9 mouse cellular contexts compared by ENCODE assay signal in the genomic region with DNA sequence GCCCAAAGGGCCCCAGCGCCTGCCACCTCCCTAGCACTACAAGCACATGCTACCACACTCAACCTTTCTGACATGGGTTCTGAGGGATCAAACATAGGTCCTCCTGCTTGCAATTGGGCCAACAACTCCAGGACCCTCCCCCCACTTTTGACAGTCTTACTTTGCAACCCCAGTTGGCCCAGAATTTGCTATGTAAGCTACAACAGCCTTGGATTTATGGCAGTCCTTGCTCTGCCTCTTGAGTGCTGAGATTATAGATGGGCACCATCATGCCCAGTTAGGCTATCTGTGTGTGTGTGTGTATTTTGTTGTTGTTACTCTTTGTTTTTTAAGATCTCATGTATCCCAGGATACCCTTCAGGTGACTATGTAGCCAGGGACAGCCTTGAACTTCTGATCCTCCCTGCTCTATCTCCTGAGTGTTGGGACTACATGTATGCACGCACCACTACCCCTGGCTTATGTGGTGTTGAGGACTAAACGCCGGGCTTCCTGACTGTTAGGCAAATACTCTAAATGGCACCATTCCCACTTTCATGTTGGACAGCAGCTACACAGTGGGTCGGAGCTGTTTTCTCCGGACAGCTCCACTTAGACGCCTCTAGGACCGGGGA. TPM values are rescaled to one million over a fixed set of nuclear protein-coding genes. Genes with fewer than 3 reads are reported as not detected.
DNase-seq lines count a peak whose midpoint lies in the region; ATAC-seq and TF ChIP-seq lines count a peak whose summit lies in the region.
"Had no signal": no experiment of that assay in that cellular context is flagged by ENCODE, and none has a peak within 500 bp of the region (broad histone marks: within the 10 kb centered on the region; RNA-seq: fewer than 3 reads in every experiment).

No protein-coding gene starts in this region.

- intact Hi-C loops in heart, adult 2 months (cut with DNase I): loop anchor here (10.0 kb wide), 1 partner anchor 415 kb away; the partner anchor contains the start of gene Mafk
- intact Hi-C loops in heart, postnatal 36 days (cut with DNase I): no loop called here

- no peak for TF ChIP-seq EP300 in heart, adult 2 months (IDR thresholded peaks at IDR 0.05; ENCODE audit: insufficient read depth, low read depth, low read length)

- TF ChIP-seq POLR2A in heart, adult 2 months (IDR thresholded peaks at IDR 0.05; ENCODE audit: insufficient read depth, low read depth, low read length): no peak; the same call in 1 of the 2 replicates

- H3K36me3 ChIP-seq in heart, adult 2 months (ENCODE audit: control insufficient read depth, insufficient read depth, low read length): peaks cover 2% of the 10 kb centered on the region; the same call in 1 of the 2 replicates
- H3K36me3 ChIP-seq in ES-E14 (ENCODE audit: control insufficient read depth, insufficient read depth, low read length, poor library complexity, severe bottlenecking): no peaks in the 10 kb centered on the region; the same call in 1 of the 2 replicates
- no peaks in the 10 kb centered on the region for H3K36me3 ChIP-seq in heart, embryonic 16.5 days (ENCODE audit: control insufficient read depth, insufficient read depth)
- peaks cover 11% of the 10 kb centered on the region; the same call in 1 of the 2 replicates for H3K36me3 ChIP-seq in macrophage (ENCODE audit: inconsistent target)

- no peaks in the 10 kb centered on the region for H3K79me2 ChIP-seq in heart, adult 2 months (replicated peaks; ENCODE audit: control insufficient read depth, insufficient read depth, low read length)
- peaks cover 77% of the 10 kb centered on the region for H3K79me2 ChIP-seq in macrophage (ENCODE audit: inconsistent target)

- no peak for ATAC-seq in heart, embryonic 16.5 days (replicated peaks; ENCODE audit: extremely low read depth, insufficient read depth, low FRiP score)

- H3K4me2 ChIP-seq in heart, embryonic 16.5 days (ENCODE audit: low read depth, low read length): peak overlapping the region; percentile 70

- H3K9ac ChIP-seq in heart, adult 2 months (ENCODE audit: low read depth, low read length): peak overlapping the region; percentile 39
- H3K9ac ChIP-seq in ES-E14 (ENCODE audit: insufficient read depth, low read depth, low read length, poor library complexity, severe bottlenecking): no peak overlapping the region
- H3K9ac ChIP-seq in heart, embryonic 16.5 days (ENCODE audit: low read length): peak overlapping the region; percentile 59

- H3K9me3 ChIP-seq in ES-E14 (ENCODE audit: control insufficient read depth, insufficient read depth, low read depth, low read length): no peaks in the 10 kb centered on the region
- no peaks in the 10 kb centered on the region for H3K9me3 ChIP-seq in heart, embryonic 16.5 days (replicated peaks; ENCODE audit: control insufficient read depth, low read length)

- 11% methylated on average over 8 of the region's 8 CpGs for WGBS in heart, adult 2 months
- 15% methylated on average over 8 of the region's 8 CpGs for WGBS in heart, embryonic 16.5 days
- 13% methylated on average over 8 of the region's 8 CpGs for WGBS in macrophage (ENCODE audit: missing documents)

- TF ChIP-seq CTCF in heart, adult 2 months (IDR thresholded peaks at IDR 0.05): no peak

- in situ Hi-C loops in ES-E14 (cut with MboI; ENCODE audit: low sequenced_read_pairs in 2 of 2, unreplicated experiment in 2 of 2): no loop called here

- DNase-seq in heart, adult 2 months: no peak
- no peak for DNase-seq in heart, postnatal 36 days
- no peak for DNase-seq in ES-E14 (ENCODE audit: low read depth, low spot score)
- no peak for DNase-seq in MN1 (ENCODE audit: low spot score)
- DNase-seq in adrenal gland, postnatal 4 days (ENCODE audit: low spot score in 2 of 2): no peak
- DNase-seq in cerebellum, adult 9-11 months: no peak

- H3K4me1 ChIP-seq in heart, adult 2 months (ENCODE audit: control insufficient read depth, insufficient read depth, low read length): peaks cover 49% of the 10 kb centered on the region
- H3K4me1 ChIP-seq in ES-E14 (ENCODE audit: control insufficient read depth in 2 of 2, insufficient read depth in 2 of 2, low read length in 2 of 2, poor library complexity in 1 of 2): peaks cover 14 to 30% of the 10 kb centered on the region in 2 experiments; a peak in 3 of 4 replicates
- peaks cover 70% of the 10 kb centered on the region for H3K4me1 ChIP-seq in heart, embryonic 16.5 days (ENCODE audit: control insufficient read depth, insufficient read depth, low read length)

- peak overlapping the region; percentile 98 for H3K27ac ChIP-seq in heart, adult 2 months
- no peak overlapping the region for H3K27ac ChIP-seq in ES-E14 (ENCODE audit: insufficient read depth, low read depth, low read length, poor library complexity, severe bottlenecking)
- H3K27ac ChIP-seq in heart, embryonic 16.5 days (ENCODE audit: low read length): peak overlapping the region; percentile 96
- peak overlapping the region; percentile 99 for H3K27ac ChIP-seq in macrophage

- no peaks in the 10 kb centered on the region for H3K27me3 ChIP-seq in heart, adult 2 months (ENCODE audit: control insufficient read depth, insufficient read depth, low read length)
- no peaks in the 10 kb centered on the region for H3K27me3 ChIP-seq in heart, embryonic 16.5 days (ENCODE audit: control insufficient read depth, insufficient read depth, low read length)

- peak overlapping the region; percentile 100 for H3K4me3 ChIP-seq in heart, adult 2 months
- H3K4me3 ChIP-seq in ES-E14 (ENCODE audit: insufficient read depth in 1 of 2, low read depth in 1 of 2, low read length in 2 of 2, poor library complexity in 1 of 2, severe bottlenecking in 1 of 2) (peak overlapping the region; percentile 74 to 75), macrophage (ENCODE audit: inconsistent target) (peak overlapping the region; percentile 33; the same call in 1 of the 2 replicates)
- H3K4me3 ChIP-seq in heart, embryonic 16.5 days (ENCODE audit: low read length): peak overlapping the region; percentile 71

TF ChIP-seq in ES-E14, 5 proteins besides CTCF, POLR2A, EP300 and RAD21 (continues in another document):
- TF ChIP-seq ZNF384 (IDR thresholded peaks at IDR 0.05; ENCODE audit: low read depth, low read length) (no peak), CHD2 (IDR thresholded peaks at IDR 0.05; ENCODE audit: low read depth, low read length) (no peak), ZC3H11A (IDR thresholded peaks at IDR 0.05; ENCODE audit: borderline replicate concordance, low read depth, low read length) (no peak)

RNA-seq across cellular contexts. Expression of gene Gpr146, which starts 2.4 kb away (rescaled TPM):
- 10 to 100 TPM; 42.9 to 56.6 TPM for total RNA-seq in heart, adult 2 months (2021)
- 62.4 and 77.0 TPM in 2 replicates for polyA plus RNA-seq in heart, adult 2 months (2012; rRNA removed)
- 10 to 100 TPM; 43.6 to 56.2 TPM for total RNA-seq in heart, postnatal 36 days (2021)
- 1.1 and 1.3 TPM in 2 replicates for total RNA-seq in ES-E14 (2012; rRNA removed)
- polyA plus RNA-seq in heart, embryonic 16.5 days (2015; fragmentation: Nextera tagmentation; extraction: Ambion mirVana): 17.1 and 17.2 TPM in 2 replicates
- total RNA-seq in macrophage (2018; cell fraction: chromatin; rRNA removed): 10 to 100 TPM in 10 of 26 experiments, 1 to 10 TPM in 13, under 1 TPM in 3; 0.91 to 39.6 (median 5.6) TPM
- 10 to 100 TPM in 20 of 26 experiments, 1 to 10 TPM in 6; 3.7 to 41.6 (median 20.4) TPM for total RNA-seq in macrophage (2018; cell fraction: cytosol; rRNA removed)
- 10 to 100 TPM in 19 of 26 experiments, 1 to 10 TPM in 7; 4.5 to 63.6 (median 13.4) TPM for total RNA-seq in macrophage (2018; cell fraction: nucleus; rRNA removed)
- polyA plus RNA-seq in macrophage (2018): 14.0 to 34.3 TPM (median 20.6 TPM) in 3 replicates
- 10 to 100 TPM; 10.4 to 10.7 TPM for total RNA-seq in adrenal gland, postnatal 4 days (2021)

RNA-seq across cellular contexts. Expression of gene C130050O18Rik, which starts 25.2 kb away (rescaled TPM):
- total RNA-seq in heart, adult 2 months (2021): 1 to 10 TPM in 1 of 2 experiments, under 1 TPM in 1; 0.68 to 1.1 TPM
- polyA plus RNA-seq in heart, adult 2 months (2012; rRNA removed): 0.98 and 1.1 TPM in 2 replicates
- under 1 TPM; 0.62 to 0.64 TPM for total RNA-seq in heart, postnatal 36 days (2021)
- total RNA-seq in ES-E14 (2012; rRNA removed): 0.49 and 1.0 TPM in 2 replicates
- 0.43 and 0.66 TPM in 2 replicates for polyA plus RNA-seq in heart, embryonic 16.5 days (2015; fragmentation: Nextera tagmentation; extraction: Ambion mirVana)
- total RNA-seq in macrophage (2018; cell fraction: chromatin; rRNA removed): 10 to 100 TPM in 4 of 26 experiments, 1 to 10 TPM in 16, under 1 TPM in 4, not detected in 2; 0.41 to 20.1 (median 4.7) TPM
- 10 to 100 TPM in 5 of 26 experiments, 1 to 10 TPM in 21; 1.4 to 11.9 (median 5.5) TPM for total RNA-seq in macrophage (2018; cell fraction: cytosol; rRNA removed)
- 10 to 100 TPM in 6 of 26 experiments, 1 to 10 TPM in 19, not detected in 1; 2.1 to 17.8 (median 7.3) TPM for total RNA-seq in macrophage (2018; cell fraction: nucleus; rRNA removed)
- polyA plus RNA-seq in macrophage (2018): 3.5 to 9.1 TPM (median 7.6 TPM) in 3 replicates
- total RNA-seq in adrenal gland, postnatal 4 days (2021): under 1 TPM; 0.48 to 0.93 TPM

RNA-seq across cellular contexts. Expression of gene Cyp2w1, which starts 27.5 kb away (rescaled TPM):
- total RNA-seq in heart, adult 2 months (2021): not detected
- not detected in 2 replicates for polyA plus RNA-seq in heart, adult 2 months (2012; rRNA removed)
- not detected for total RNA-seq in heart, postnatal 36 days (2021)
- not detected in 2 replicates for total RNA-seq in ES-E14 (2012; rRNA removed)
- not detected in 2 replicates for polyA plus RNA-seq in heart, embryonic 16.5 days (2015; fragmentation: Nextera tagmentation; extraction: Ambion mirVana)
- not detected for total RNA-seq in macrophage (2018; cell fraction: chromatin; rRNA removed)
- total RNA-seq in macrophage (2018; cell fraction: cytosol; rRNA removed): not detected
- not detected for total RNA-seq in macrophage (2018; cell fraction: nucleus; rRNA removed)
- polyA plus RNA-seq in macrophage (2018): not detected in 3 replicates
- total RNA-seq in adrenal gland, postnatal 4 days (2021): not detected
- total RNA-seq: gastrocnemius, postnatal 36 days had no signal

RNA-seq across cellular contexts. Expression of gene Cox19, which starts 28.7 kb away (rescaled TPM):
- total RNA-seq in heart, adult 2 months (2021): 10 to 100 TPM; 82.8 to 94.8 TPM
- 110 and 112 TPM in 2 replicates for polyA plus RNA-seq in heart, adult 2 months (2012; rRNA removed)
- total RNA-seq in heart, postnatal 36 days (2021): 10 to 100 TPM; 80.4 to 83.7 TPM
- 19.1 and 26.6 TPM in 2 replicates for total RNA-seq in ES-E14 (2012; rRNA removed)
- 75.7 and 75.8 TPM in 2 replicates for polyA plus RNA-seq in heart, embryonic 16.5 days (2015; fragmentation: Nextera tagmentation; extraction: Ambion mirVana)
- total RNA-seq in macrophage (2018; cell fraction: chromatin; rRNA removed): 10 to 100 TPM in 20 of 26 experiments, 1 to 10 TPM in 6; 5.3 to 32.5 (median 15.9) TPM
- 10 to 100 TPM; 11.3 to 25.9 (median 21.4) TPM for total RNA-seq in macrophage (2018; cell fraction: cytosol; rRNA removed)
- total RNA-seq in macrophage (2018; cell fraction: nucleus; rRNA removed): 10 to 100 TPM in 16 of 26 experiments, 1 to 10 TPM in 10; 4.4 to 19.3 (median 11.4) TPM
- 15.7 to 21.8 TPM (median 18.8 TPM) in 3 replicates for polyA plus RNA-seq in macrophage (2018)
- 10 to 100 TPM; 62.9 to 65.6 TPM for total RNA-seq in adrenal gland, postnatal 4 days (2021)

RNA-seq across cellular contexts. Expression of gene Gper1, which starts 43.1 kb away (rescaled TPM):
- 1 to 10 TPM; 1.4 to 1.5 TPM for total RNA-seq in heart, adult 2 months (2021)
- polyA plus RNA-seq in heart, adult 2 months (2012; rRNA removed): 2.0 and 4.9 TPM in 2 replicates
- total RNA-seq in heart, postnatal 36 days (2021): 1 to 10 TPM; 1.7 to 2.0 TPM
- total RNA-seq in ES-E14 (2012; rRNA removed): 0.27 and 1.0 TPM in 2 replicates
- polyA plus RNA-seq in heart, embryonic 16.5 days (2015; fragmentation: Nextera tagmentation; extraction: Ambion mirVana): 3.0 and 4.0 TPM in 2 replicates
- total RNA-seq in macrophage (2018; cell fraction: chromatin; rRNA removed): 1 to 10 TPM in 1 of 26 experiments, under 1 TPM in 1, not detected in 24; 0.33 to 1.3 TPM
- not detected for total RNA-seq in macrophage (2018; cell fraction: cytosol; rRNA removed)
- total RNA-seq in macrophage (2018; cell fraction: nucleus; rRNA removed): not detected
- not detected in 3 replicates for polyA plus RNA-seq in macrophage (2018)
- total RNA-seq in adrenal gland, postnatal 4 days (2021): 1 to 10 TPM; 6.0 to 7.4 TPM

Comparison
In these comparisons a context has a peak if more than half of its experiments do, and no peak if none do; other contexts are left out.
1. H3K4me3 ChIP-seq: peak in every context shown above with its lines; median percentile 100 in heart, adult 2 months; 74 in ES-E14; 71 in heart, embryonic 16.5 days; 33 in macrophage.